Mouse (Mus musculus): ENCODE results near the gene Fbxw8.

Fbxw8 gene

DNA sequence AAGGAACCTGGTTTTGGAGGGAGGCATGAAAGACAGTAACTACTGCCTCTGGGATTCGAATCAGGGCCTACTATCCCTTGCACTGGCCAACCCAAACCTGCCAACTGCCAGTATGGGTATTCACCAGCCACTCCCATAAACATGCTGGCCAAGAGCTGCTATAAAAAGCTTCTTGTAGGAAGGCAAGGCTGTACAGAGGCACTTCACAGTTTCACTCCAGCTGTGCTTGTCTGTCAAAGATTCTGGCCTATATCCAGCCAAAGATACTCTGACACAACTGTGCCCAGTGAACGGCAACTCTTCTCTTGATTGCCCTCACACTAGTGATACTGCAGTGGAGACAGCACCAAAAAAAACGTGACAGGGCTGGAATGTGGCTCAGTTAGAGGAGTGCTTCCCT lies 5.6 kb downstream of the Fbxw8 start:
- no peak for DNase-seq

DNA sequence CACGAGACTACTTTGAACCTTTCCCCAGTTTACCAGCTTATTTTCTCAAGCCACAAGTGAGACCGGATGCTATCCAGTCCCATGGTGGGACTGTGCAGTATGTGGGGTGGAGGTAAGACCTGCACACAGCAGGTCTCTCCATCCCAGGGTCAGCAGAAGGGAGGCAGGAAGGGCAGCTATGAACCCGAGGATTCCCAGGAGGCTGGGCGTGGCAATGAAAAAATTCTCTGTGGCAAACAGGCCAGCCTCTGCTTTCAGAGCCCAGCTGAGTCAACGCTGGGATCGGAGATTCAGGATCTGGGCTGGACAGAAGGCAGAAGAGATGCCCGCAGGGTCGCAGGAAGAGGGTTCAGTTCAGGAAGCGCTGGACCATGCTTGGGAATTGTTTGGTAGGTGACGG lies 8.0 kb downstream of the Fbxw8 start:
- no peak for DNase-seq

DNA sequence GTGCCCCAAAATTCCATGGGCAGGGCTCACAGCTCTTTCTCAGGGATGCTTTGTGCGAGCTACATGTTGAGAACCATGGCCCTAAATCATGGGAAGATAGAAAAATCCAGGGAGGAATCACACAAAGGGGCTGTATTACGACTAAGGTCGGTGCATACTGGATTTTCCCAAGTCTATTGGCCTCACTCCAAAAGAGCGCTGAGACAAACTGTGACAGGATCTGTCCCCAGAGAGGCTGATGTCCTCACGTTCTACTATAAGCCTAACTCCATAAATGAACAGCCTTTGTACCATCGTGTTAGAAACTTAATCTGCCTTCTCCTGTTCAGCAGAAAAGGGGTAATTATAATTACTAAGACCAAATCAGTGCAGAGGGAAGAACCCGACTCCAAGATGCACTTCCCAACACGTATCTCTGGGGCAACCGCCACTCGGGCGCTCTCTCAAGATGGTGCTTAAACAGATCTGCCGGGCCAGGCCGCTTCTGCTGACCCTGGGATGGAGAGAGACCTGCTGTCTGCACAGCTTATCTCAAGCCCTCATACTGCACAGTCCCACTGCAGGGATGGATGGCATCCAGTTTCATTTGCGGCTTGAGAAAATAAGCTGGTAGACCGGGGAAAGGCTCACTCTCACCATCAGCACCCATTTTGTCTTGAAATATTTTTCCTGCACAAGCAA lies 9.1 kb downstream of the Fbxw8 start:
- no peak for DNase-seq

DNA sequence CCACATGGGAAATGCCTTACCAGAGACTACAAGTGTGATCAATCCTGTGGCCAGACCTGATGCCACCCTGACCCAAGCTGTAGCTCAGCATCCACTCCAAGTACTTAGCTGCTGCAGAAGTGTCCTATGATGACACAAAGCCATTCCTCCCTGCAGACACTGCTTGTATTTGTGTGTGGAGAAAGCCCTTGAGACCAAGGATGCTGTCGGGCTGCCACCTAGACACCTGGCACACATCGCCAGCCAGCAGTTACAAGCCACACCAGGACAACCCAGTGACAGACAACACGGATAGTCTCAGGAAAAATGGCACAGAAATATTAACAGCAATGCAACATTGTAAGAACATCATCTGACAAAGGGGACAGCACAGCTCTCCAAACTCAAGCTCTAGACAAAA lies 9.8 kb downstream of the Fbxw8 start:
- DNase-seq, result no peak

DNA sequence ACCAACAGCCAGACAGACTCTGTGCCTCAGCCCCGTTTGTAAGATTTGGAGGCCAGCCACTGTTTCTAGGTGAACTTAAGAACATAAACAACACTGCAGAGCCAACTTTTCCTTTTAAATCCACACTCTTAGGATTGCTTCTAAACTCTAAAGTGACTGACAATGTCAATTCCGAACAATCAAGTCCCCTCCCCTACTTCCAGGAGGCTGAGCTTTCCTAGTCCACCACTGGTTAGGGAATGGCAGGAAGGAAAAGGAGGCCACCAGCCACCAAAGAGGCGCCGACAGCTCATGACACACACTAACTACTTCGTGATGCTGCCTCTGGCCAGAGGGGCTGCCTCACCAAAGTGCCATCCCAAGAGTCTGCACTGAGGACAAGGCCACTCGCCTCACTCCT lies 10.5 kb downstream of the Fbxw8 start:
- DNase-seq, result no peak

DNA sequence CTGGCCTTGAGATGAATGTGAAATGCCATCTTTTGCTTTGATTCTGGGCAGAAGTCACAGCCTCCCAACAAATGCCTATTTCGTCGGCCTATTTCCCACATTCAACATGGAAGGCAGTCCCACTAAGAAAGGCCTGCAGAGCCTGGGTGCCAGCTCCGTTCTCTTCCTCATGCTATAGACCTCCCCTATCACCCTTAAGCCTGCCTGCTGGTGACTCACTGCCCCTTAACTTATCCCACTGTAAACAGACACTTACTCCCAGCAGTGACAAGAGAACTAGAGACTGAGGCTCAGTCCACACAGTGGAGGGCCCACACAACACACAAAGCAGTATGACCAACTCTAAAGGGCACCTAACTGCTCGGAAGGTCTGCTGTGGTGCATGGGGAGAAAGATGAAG lies 10.9 kb downstream of the Fbxw8 start:
- DNase-seq, result no peak

DNA sequence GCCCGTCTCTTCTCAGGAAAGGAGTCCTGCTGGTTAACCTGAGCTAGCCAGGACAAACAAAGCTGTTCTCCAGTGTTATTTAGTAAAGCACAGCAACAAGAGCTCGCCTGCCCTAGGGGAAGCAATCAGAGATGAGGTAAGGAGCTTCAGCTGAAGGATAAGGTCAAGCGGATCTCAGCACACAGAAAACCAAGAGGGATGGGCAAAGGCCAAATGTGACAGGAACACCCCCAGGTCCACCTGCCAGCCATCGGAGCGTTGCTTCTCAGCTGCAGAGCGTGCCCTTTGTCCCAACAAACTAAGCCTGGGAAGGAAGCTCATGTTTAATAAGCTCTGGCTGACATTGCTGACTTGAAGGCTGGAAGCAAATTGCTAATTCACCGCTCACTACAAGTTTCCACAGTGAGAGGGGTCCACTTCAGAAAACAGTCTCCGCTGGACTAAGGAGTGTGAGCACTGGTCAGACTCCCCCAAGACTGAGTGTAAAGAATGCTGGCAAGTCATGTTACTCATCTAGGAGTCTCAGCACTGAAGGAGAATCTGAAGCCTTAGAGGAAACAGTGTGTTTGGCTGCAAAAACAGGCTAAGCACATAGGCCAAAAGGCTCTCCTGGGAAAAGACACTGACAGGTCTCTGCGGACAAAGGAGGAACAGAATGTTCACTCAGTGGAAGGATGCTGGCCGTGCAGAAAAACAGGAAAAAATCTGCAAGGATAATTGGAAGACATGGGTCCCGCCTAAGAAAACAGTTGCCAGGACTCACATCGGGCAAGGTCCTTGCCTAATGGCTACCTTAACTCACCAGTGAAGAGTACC lies 11.8 kb downstream of the Fbxw8 start:
- DNase-seq, result peak; percentile 79

DNA sequence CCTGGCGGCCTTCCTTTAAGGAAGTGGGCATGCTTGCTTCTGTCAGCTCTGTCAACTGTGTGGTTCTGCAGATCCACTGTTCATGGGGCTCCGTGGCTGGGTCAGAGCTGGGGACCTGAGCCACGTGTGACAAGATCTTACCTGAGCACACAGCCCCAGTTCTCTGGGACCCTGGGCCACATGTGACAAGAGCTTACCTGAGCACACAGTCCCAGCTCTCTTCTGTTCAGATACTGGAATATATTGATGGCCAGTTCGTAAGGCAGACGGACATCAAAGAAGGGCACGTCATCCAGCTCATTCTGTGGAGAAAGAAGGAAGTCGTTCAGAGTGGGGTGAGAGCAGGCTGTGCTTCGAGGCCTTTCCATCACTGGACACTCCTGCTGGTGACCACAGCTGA lies 12.8 kb downstream of the Fbxw8 start:
- no peak for DNase-seq

DNA sequence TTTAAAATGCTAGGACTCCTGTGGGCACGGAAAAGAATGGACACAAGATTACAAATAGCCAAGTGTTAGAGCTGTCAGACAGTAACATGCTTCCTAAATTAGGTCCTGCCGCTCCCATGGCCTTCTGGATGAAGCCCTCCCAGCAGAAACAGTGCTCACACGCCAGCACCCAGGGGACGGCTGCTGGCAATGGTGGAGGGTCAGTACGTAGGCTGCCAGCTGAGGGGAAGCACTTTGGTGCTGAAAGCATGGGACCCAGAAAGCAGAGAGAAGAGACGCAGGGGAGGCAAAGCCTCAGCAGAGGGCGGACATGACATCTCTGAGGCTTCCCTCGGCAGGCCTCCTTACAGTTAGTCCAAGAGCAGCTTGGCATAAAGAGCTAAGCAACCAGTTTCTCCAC lies 15.6 kb downstream of the Fbxw8 start:
- DNase-seq, result no peak

DNA sequence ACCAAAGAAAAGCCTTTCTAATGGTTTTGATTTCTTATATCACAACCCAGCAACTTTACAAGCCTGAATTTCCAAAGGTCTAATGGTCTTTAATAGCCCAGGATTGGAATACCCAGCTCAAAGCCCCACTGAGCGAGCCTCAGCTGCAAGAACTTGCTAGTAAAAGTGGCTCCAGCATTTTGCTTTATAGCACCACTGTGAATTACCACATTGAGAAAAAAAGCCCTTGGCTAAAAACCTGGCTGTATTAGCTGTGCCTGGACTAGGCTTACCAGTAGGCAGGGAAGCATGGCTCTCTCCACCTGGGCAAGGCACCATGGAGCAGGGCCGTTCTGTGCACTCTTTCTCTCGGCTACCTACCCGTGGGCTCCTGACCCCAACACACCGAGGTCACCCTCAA lies 18.9 kb downstream of the Fbxw8 start:
- no peak for DNase-seq

DNA sequence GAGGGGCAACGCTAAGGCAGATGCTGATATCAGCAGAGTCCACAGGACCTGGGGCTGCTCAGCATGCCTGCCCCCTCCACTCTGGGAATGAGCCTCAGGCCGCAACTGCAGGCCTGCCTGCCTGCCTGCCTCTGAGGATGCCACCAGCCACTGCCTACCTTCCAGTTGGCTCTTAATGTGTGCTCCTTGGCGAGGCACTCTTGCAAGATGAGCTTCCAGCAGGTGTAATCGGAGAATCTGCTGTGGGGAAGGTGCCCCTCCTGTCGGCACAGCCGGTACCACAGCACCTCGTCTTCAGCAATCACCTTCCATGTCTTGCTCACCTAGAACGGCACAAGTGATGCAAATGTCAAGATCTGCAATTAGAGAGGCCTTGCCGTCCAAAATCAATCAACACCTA lies 26.6 kb downstream of the Fbxw8 start:
- no peak for DNase-seq

DNA sequence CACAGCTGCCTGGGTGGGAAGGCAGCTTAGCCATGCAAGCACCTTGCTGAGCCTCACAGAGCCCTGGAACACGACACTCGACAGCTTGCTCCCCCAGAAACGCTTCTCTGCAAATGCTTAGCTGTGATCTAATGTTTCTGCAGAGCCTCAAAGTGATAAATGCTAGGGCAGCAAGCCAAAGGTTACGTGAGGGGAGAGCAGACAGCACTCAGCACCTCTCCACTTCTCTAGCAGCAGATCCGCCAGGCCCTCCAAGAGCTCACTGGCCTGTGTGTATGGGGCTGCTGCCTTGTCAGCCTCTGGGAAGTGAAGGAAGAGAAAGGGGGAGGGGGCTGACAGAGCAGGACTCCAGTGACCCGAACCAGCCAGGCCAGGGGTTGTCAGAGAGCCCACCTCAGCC lies 27.1 kb downstream of the Fbxw8 start:
- DNase-seq, result no peak

DNA sequence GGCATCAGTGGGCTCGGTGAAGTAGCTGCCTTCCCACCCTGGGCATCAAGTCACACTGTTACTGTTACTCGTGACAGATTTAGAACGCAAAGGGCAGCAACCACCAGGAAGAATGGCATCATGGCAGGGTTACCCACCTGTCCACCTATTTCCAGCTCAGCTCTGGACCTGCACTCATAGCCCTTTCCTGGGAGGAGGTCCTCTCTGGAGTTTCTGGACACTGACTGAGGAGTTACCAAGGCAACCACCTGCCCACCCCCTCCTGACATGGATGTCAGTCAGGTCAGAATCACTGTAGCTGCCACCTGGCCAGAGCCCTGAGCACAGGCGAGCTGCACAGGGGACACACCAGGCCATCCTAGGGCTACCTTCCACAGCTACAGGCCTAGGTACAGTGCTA lies 28.6 kb downstream of the Fbxw8 start:
- DNase-seq, result no peak

DNA sequence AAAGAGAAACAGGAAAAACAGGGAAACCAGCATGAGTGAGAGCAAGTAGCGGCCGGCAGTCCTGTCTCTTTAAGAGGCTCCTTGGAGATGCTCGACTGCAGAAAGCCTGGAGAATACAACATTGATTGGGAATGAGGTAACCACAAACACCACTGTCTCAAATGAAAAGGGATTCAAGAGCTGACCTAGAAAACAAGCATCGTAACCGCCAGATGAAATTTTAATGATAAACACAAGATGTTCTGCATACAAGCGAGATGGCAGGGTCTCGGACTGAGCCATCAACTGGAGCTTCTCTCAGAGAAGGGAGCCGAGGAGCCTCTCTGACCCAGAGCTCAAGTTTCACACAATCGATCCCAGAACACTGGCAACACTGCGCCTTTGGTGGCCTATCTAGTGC lies 32.2 kb downstream of the Fbxw8 start:
- no peak for DNase-seq

DNA sequence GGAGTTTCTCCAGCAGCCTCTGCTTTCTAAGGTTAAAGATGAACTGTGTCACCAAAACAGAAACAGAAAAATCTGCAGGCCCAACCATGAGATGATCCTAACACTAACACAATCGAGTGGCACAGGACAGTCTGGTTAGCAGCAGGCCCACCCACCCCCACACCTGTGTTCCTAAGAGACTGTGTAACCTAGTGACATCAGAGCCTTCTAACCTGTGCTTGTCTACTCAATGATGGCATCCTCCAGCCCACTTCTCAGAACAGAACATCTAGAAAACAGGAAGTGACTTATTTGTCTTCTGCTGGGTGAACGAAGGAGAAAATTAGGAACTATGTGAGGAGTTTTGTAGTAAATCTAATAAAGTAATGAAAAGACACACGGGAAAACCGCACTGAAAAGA lies 33.3 kb downstream of the Fbxw8 start:
- no peak for DNase-seq

DNA sequence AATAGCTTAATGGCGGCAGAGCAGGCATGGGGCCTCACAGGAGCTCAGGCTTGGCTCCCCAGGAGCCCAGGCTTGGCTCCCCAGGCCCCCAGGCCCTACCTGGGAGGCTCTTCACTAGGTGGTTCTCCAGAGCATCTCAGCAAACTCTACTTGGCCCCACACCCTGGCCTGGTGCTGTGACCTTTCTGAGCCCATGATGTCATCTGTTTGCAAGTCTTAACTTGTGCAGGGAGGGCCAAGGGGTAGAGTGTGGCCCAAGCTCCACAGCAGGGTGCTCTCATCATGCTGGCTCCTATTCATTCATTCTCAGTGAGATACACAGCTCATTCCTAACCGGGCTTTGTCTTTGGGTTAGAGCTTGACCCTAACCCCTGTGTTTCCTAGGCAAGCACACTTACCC lies 34.6 kb downstream of the Fbxw8 start:
- no peak for DNase-seq

DNA sequence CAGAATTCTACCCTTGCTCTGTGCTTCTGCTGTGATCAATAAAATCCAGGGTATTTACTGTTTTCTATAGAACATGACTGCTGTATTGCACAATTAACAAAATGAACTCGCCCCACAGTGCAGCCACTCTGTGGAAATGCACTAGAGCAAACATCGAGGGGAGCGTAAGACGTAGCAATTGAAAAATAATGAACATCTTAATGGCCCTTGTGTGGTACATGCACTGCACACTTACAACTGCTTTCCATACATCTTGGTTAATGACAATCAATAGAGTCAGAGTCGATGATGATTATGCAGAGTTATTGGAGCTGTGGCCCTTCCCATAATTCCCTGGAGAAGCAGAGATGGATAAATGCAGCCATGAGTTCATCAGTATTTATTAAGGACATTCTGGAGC lies 36.3 kb downstream of the Fbxw8 start:
- no peak for DNase-seq

DNA sequence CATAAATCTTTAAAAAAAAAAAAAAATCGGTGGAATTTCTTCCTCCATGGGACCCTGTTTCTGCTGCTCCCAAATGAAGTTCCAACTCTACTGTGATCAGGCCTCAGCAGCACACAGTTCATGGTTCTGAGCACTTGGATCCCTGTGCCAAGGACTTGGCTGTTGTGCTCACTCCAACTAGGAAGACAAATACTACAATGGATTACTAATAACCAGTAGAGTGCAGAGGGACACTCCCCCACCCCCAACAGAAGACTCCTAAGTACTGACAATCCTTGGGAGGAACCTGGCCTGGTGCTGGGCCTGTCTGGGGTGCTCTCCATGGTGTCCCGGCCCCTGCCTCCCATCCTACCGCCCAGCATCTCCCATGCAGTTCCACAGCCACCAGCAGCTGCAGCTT lies 36.9 kb downstream of the Fbxw8 start:
- DNase-seq, result peak; percentile 24

DNA sequence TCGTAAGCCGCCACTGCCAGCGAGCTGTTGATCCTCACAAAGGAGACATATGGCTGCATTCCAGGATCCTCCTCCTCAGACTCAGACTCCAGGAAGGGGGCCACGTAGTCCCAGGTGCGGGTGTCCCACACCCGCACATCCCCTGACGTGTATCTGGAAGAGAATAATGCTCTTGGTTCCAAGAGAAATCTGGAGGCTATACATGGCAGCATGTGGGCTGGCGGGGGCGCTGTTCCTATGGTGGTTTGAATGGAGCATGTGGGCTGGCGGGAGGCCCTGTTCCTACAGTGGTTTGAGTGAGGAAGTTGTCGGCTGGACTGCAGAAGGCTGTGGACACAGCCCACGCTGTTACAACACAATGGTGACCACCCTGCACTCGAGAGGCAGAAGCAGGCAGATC lies 41.6 kb downstream of the Fbxw8 start:
- no peak for DNase-seq

DNA sequence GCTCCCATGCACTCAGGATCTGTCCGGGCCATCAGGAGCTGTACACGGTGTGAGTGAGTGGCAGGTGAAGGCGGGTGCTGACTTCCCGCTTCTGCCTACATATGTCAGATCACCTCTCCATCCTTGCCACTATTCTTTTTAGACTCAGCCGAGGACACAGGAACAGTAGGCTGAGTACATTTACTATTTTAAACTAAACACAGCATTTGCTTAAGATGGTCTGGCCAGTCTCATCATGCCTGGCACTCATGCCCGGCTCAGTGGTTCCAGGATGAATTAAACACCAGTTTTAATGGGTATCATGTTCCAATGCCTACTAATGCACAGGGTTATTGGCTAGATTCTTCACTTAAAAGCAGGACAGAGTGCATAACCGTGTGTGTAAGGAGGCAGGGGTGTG lies 42.2 kb downstream of the Fbxw8 start:
- no peak for DNase-seq

DNA sequence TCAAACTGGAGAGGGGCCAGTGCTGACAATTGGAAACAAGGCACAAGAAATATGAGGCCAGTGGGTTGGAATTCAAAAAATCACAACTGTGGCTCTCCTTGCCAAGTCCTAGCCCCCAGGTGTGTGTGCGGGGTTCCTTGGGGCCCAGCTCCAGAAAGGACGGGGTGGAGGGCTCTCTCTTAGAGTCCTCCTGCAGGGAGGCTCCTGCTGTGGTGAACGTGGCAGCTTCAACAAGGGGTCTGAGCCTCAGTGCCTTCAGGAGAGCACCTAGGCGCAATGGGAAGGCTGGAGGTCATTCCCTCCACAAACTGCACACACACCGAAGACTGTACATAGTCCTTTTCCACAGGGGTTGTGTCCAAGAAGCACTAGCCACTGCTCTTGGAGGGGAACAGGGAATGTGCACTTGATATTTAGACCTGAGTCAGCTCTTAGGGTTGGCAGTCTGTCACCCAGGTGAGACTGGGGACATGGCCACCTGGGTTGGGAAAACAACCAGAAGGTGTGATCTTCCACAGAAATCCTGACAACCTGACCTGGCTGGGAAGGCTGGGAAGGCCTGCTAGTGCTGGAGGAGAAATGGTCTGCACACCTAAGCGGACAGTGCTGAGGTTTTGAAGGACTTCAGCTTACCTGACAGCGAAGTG lies 46.3 kb downstream of the Fbxw8 start:
- DNase-seq, result no peak

DNA sequence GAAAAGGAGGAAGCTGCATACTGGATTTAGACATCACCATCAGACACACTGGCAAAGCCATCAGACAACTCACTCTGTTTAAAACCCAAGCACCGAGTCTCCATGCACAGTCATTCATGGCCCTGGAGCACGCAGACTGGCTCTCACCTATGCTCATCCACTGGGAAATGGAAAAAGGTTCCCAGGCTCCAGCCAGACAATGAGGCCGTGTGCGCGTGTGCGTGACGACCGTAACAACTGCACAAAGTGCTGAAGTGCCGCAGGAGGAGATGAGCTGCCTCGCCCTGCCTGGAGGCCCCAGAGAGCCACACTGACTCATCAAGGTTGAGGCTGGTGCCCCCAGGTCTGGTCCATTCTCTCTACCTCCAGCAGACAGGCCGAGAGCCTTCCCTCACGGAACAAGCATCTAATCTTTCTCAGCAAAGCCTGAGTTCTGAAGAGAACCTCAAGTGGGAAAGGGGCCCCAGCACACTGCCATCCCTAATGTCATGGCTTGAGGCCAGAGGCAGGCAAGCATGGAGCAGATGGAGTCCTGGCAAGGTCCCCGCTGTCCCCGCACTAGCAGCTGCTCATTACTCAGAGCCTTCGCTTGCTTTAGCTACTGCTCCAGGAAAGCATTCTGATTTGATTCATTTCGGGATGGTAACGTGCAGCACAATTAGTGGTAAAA lies 47.0 kb downstream of the Fbxw8 start:
- DNase-seq, result no peak

DNA sequence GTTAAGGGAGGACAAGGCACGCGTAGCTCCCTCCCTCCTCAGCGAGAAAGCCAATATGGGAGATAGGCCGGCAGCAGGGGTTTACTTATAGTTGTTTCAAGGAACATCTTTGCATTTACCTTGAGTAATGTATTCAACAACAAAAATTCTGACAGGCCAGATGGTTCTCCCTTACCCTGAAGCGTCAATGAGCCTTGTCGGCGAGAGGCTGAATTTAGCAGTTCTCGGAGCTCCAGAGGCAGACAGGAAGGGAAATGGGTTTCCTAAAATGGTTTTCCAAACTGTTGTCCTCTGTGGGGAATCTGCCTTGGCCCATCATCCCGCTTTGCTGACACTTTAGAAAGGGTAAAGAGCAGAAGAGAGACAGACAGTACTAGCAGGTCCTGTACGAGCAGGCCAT lies 48.6 kb downstream of the Fbxw8 start:
- no peak for DNase-seq

DNA sequence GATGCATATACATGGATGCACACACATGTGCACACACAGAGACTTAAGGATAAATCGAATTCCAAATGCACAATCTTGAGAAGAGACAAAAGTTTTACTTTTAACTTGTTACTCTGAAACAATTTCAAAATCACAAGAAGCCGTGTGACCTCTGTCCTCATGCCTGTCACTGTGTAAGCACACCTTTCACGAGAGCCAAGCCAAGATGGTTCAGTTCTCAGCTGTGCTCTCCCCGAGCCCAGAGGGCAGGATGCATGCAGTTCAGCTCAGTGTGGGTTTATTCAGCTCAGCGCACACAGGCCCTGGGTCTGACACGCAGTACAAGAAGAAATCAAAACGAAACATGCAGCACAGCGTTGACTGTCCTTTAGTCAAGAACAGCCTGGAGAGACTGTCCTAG lies 49.7 kb downstream of the Fbxw8 start:
- peak; percentile 9 for DNase-seq

All from kidney, adult 11 months (tissue).